Mouse (Mus musculus) heart, postnatal 0 days (tissue): ENCODE measurements at regions not wholly inside any gene's neighbourhood (a gene's known extent, or its start where the extent isn't known, plus 50 kb on each side); places are given as distances from the start of the nearest gene placed in this dataset.

Experiments
- ATAC-seq: fragments of 200-750 bp; cut with Nextera tagmentation; 2 replicates; pipeline ENCODE4 v1.8.0; 2017; ENCODE audit warnings: low read depth, moderate number of reproducible peaks, moderate library complexity; ENCODE audit not compliant: insufficient read depth
- DNase-seq: peaks from one replicate; pipeline ENCODE4 v3.0.0-alpha.2; 2016; ENCODE audit warnings: low spot score
- H3K27ac ChIP-seq: fragments of 300-500 bp; sonication (generic); 2 replicates; pipeline ENCODE4 v1.5.1; 2014; ENCODE audit warnings: low read depth, mild to moderate bottlenecking
- H3K27me3 ChIP-seq: fragments of 300-500 bp; sonication (generic); 2 replicates; pipeline ENCODE4 v1.6.1; 2014; ENCODE audit warnings: low read length, mixed read lengths; ENCODE audit not compliant: control insufficient read depth, insufficient read depth
- H3K36me3 ChIP-seq: fragments of 300-500 bp; sonication (generic); replicated peaks from 2 replicates; pipeline ENCODE4 v1.6.1; 2014; ENCODE audit warnings: low read length, mixed read lengths; ENCODE audit not compliant: control insufficient read depth, insufficient read depth
- H3K4me1 ChIP-seq: fragments of 300-500 bp; sonication (generic); 2 replicates; pipeline ENCODE4 v1.6.1; 2014; ENCODE audit warnings: antibody characterized with exemption; ENCODE audit not compliant: control insufficient read depth, insufficient read depth
- H3K4me2 ChIP-seq: fragments of 300-500 bp; sonication (generic); 2 replicates; pipeline ENCODE4 v1.6.1; 2014; ENCODE audit warnings: low read depth, mild to moderate bottlenecking, low read length, moderate library complexity
- H3K4me3 ChIP-seq: fragments of 300-500 bp; sonication (generic); 2 replicates; pipeline ENCODE4 v1.5.1; 2014; ENCODE audit warnings: low read depth, low read length
- H3K9ac ChIP-seq: fragments of 300-500 bp; sonication (generic); replicated peaks from 2 replicates; pipeline ENCODE4 v1.6.1; 2014; ENCODE audit warnings: low read depth, low read length, mixed read lengths
- H3K9me3 ChIP-seq: fragments of 300-500 bp; sonication (generic); replicated peaks from 2 replicates; pipeline ENCODE4 v1.6.1; 2016; ENCODE audit warnings: low read length; ENCODE audit not compliant: control insufficient read depth
- CTCF ChIP-seq: IDR thresholded peaks from 2 replicates; pipeline ENCODE4 v1.5.1; 2016; ENCODE audit warnings: antibody characterized with exemption, control low read depth, low read depth
- EP300 ChIP-seq: IDR thresholded peaks from 2 replicates; pipeline ENCODE4 v1.6.1; 2016; ENCODE audit warnings: antibody characterized with exemption, low read depth
- WGBS: fragments of 180-500 bp; shearing (Covaris S2); extraction: QIAGEN DNeasy Blood & Tissue Kit; methylation state at CpG from one replicate; pipeline ENCODE4 v1.1.7; 2014; 5-methylcytosine and 5-hydroxymethylcytosine counted together

DNA sequence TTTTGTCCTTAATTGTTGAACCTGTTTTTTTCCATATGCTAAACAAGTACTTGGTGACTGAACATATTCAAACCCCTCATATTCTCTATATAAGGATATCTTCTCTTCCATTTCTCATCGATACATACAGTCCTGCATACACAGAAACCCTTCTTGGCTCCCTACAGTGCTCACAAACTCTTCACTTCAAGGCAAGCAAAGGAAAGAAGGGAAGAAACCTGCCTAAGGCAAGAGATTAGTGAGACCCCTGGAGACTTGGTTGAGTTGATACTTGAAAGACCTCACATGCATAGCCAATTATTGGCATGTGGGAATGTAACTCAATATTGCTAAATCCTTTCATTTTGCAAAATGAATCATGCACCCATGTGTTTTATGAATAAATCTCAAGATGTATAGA is 128.0 kb upstream of the Cadps start:
- 71% methylated on average over 1 of the region's 1 CpGs for WGBS

DNA sequence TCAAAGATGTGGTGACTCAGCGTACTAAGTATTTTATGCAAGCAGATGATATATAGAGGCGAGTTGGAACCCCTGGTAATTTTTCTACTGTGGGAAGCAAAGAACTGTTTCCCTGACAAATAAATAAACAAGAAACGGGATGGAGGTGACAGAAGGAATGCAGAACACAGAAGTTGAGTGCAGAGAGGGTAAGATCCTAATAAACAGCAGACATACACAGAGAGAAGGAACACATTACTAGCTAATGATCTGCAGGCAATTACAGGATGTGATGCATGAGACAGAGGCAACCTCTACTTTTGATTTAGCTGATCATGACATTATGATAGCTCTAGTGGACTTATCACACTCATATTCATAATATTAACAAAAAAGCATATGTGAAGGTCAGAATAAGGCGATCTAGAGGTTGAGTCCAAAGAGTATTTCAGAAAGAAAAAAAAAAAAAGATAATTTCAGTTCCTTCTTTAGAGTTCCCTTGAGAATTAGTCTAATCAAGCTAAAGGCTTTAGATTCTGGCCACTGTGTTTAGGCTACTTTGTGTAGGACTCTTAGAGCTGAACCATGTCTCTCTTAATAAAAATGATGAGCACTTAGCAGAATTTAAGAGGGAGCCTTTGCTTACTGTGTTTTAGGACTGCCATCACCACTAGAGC is 115.9 kb upstream of the Cadps start:
- ATAC-seq: no peak
- WGBS: 53% methylated on average over 4 of the region's 4 CpGs

More for the DNA sequence above, 128.0 kb upstream of the Cadps start:
- Histone ChIP-seq H3K9me3 (no peaks in the 10 kb centered on the region), H3K4me3 (no peak overlapping the region), H3K4me2 (no peak overlapping the region), H3K4me1 (no peaks in the 10 kb centered on the region), H3K36me3 (no peaks in the 10 kb centered on the region), H3K27ac (no peak overlapping the region), H3K9ac (no peak overlapping the region), H3K27me3 (no peaks in the 10 kb centered on the region)
- ATAC-seq (no peak), DNase-seq (no peak)
- TF ChIP-seq CTCF (no peak), EP300 (no peak)

DNA sequence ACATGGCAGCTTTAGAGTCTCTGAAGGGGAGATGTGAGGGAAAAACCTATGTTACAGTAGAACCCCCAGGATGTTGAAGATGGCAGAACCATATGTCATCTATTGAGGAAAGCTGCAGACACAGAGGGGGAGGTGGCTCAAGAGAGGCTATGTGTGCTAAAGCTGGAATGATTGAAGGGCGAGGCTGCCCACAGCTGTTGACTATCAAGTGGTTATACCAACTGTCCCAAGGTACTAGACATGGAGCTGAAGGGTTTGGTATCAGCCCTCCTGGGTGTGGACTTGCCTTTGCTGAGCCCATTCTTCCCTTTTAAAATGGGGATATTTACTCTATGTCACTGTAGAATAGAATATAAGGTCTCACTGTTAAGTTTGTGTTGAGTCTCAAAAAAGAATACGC is 113.5 kb upstream of the Cadps start:
- 68% methylated on average over 2 of the region's 2 CpGs for WGBS
- ATAC-seq: no peak
- DNase-seq: no peak
- Histone ChIP-seq H3K4me1 (no peaks in the 10 kb centered on the region), H3K36me3 (no peaks in the 10 kb centered on the region), H3K9me3 (no peaks in the 10 kb centered on the region), H3K9ac (no peak overlapping the region), H3K4me2 (no peak overlapping the region), H3K27ac (no peak overlapping the region), H3K4me3 (no peak overlapping the region), H3K27me3 (no peaks in the 10 kb centered on the region)
- TF ChIP-seq CTCF (no peak), EP300 (no peak)

More for the DNA sequence above, 115.9 kb upstream of the Cadps start:
- H3K4me3 ChIP-seq: no peak overlapping the region
- no peaks in the 10 kb centered on the region for H3K4me1 ChIP-seq
- H3K9ac ChIP-seq: no peak overlapping the region
- H3K4me2 ChIP-seq: no peak overlapping the region
- DNase-seq: no peak
- no peak overlapping the region for H3K27ac ChIP-seq
- H3K27me3 ChIP-seq: no peaks in the 10 kb centered on the region
- H3K36me3 ChIP-seq: no peaks in the 10 kb centered on the region
- no peak for TF ChIP-seq EP300
- no peak for TF ChIP-seq CTCF
- no peaks in the 10 kb centered on the region for H3K9me3 ChIP-seq

DNA sequence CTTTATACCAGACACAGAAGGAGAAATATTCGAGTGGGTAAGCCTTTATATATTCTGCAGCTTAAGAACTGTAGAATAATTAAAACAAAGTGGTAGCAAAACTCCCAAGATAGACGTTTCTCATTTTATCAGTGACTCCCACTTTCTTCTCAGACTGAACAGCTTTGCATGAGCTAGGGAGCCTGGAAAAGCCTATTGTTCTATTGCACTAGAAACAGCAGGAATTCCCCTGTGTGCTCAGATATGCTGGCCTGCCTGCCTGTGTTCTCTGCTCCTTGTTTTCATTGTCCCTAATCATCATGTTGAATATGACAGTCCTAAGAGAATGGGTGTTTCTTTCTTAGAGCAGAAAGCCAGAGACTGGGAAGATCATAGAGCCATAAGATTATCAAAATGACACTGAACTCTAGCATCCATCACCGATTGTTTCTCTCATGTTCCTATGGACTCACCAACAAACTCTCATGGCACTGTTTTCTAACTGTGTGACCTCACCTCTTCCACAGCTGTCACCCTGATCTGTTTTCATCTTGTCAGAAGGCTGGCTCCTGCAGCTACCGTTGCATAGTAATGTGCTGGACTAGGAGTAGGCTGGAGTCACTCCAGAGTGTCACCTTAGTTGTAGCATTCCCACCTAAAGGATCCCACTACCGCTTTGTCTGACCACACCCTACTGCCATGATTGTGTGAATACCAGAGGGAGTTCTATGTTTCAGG is 108.9 kb upstream of the Cadps start:
- Histone ChIP-seq H3K9ac (no peak overlapping the region), H3K9me3 (no peaks in the 10 kb centered on the region), H3K4me3 (no peak overlapping the region), H3K27ac (no peak overlapping the region), H3K36me3 (no peaks in the 10 kb centered on the region), H3K4me2 (no peak overlapping the region), H3K27me3 (no peaks in the 10 kb centered on the region), H3K4me1 (no peaks in the 10 kb centered on the region)
- ATAC-seq (no peak), DNase-seq (no peak)
- 45% methylated on average over 5 of the region's 5 CpGs for WGBS
- no peak for TF ChIP-seq CTCF
- TF ChIP-seq EP300: no peak

DNA sequence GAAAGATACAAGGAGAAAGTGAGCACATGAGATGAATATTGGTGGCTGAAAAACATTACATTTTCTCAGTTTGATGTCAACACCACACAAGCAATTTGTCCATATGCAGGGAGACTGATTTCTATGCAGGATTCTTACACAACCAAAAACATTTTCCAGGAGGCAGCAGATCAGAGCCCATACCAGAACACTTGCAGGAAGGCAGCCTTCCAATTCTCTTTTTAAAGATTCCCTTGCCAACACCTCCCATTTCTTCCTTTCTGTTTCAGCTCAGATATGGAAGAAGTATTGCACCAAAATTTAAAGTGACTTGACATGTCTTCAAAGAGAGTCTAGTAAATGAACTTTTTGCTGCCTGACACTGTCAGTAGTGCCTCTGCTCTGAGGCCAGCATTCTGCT is 100.7 kb upstream of the Cadps start:
- Histone ChIP-seq H3K27ac (no peak overlapping the region), H3K9ac (no peak overlapping the region), H3K4me2 (no peak overlapping the region), H3K36me3 (no peaks in the 10 kb centered on the region), H3K9me3 (no peaks in the 10 kb centered on the region), H3K27me3 (no peaks in the 10 kb centered on the region), H3K4me3 (no peak overlapping the region), H3K4me1 (no peaks in the 10 kb centered on the region)
- DNase-seq: no peak
- TF ChIP-seq EP300 (no peak), CTCF (no peak)
- no peak for ATAC-seq
